ENCODE assay signal across 11 mouse cellular contexts in the genomic region with DNA sequence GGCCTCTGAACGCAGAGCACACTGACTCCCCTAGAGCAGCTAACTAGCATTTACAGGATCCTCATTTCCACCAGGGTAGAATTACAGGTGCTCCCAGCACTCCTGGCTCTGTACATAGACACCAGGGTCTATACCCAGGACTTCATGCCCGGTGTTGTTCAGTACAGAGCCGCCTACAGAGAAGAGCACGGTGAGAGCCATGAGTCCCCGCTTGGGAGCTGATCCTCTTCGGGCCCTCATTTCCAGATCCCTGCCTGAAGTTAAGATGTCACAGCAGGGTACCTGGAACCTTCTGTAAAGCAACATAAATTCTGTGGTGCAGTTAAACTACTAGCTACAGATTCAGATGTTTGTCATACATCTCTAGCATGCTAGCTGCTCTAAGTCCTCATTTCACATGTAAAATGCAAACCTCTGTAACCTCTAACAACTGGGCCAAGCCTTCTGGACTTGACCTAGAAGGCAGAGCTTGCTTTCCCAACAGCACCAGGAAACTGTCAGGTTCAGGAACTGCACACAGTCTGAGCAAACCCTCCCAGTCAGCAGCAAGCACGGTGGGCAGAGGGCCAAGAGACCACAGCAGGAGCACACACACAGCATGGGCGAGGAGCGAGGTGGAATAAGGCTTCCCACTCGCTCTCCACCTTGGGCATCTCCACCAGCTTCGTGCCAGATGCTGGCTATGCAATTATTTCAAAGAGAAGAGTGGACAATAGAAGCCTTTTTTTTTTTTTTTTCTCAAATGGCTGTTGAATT. TPM values are rescaled to one million over a fixed set of nuclear protein-coding genes. Genes with fewer than 3 reads are reported as not detected.
A peak's percentile ranks its signal among the peaks of the same experiment; 100 is the strongest.
DNase-seq lines count a peak whose midpoint lies in the region; ATAC-seq and TF ChIP-seq lines count a peak whose summit lies in the region.
"Had no signal": no experiment of that assay in that cellular context is flagged by ENCODE, and none has a peak within 500 bp of the region (broad histone marks: within the 10 kb centered on the region; RNA-seq: fewer than 3 reads in every experiment).

No protein-coding gene starts in this region.

- no peak for ATAC-seq in kidney, embryonic 15.5 days (replicated peaks; ENCODE audit: low FRiP score)
- ATAC-seq in neural tube, embryonic 15.5 days (ENCODE audit: low FRiP score) = peak; percentile 47

- H3K27me3 ChIP-seq in kidney, embryonic 15.5 days = no peaks in the 10 kb centered on the region
- no peaks in the 10 kb centered on the region for H3K27me3 ChIP-seq in kidney, adult 2 months (replicated peaks; ENCODE audit: control insufficient read depth, insufficient read depth, low read length)
- H3K27me3 ChIP-seq in neural tube, embryonic 15.5 days (replicated peaks) = no peaks in the 10 kb centered on the region
- H3K27me3 ChIP-seq: limb, embryonic 15.5 days had no signal

- H3K4me2 ChIP-seq in kidney, embryonic 15.5 days = no peak overlapping the region
- no peak overlapping the region for H3K4me2 ChIP-seq in neural tube, embryonic 15.5 days
- H3K4me2 ChIP-seq: limb, embryonic 15.5 days had no signal

- 84% methylated on average over 11 of the region's 11 CpGs for WGBS in kidney, embryonic 15.5 days
- 74% methylated on average over 11 of the region's 11 CpGs for WGBS in kidney, adult 2 months
- WGBS in neural tube, embryonic 15.5 days = 53% methylated on average over 11 of the region's 11 CpGs

- no peaks in the 10 kb centered on the region for H3K4me1 ChIP-seq in kidney, embryonic 15.5 days
- H3K4me1 ChIP-seq in kidney, adult 2 months (ENCODE audit: control insufficient read depth, insufficient read depth, low read length) = no peaks in the 10 kb centered on the region
- peaks cover 8% of the 10 kb centered on the region for H3K4me1 ChIP-seq in neural tube, embryonic 15.5 days

- H3K4me3 ChIP-seq in kidney, embryonic 15.5 days (replicated peaks) = no peak overlapping the region
- H3K4me3 ChIP-seq in kidney, adult 2 months (ENCODE audit: insufficient read depth, low read depth, low read length) = no peak overlapping the region
- no peak overlapping the region for H3K4me3 ChIP-seq in neural tube, embryonic 15.5 days (replicated peaks)
- H3K4me3 ChIP-seq: limb, embryonic 15.5 days had no signal

- H3K27ac ChIP-seq in kidney, embryonic 15.5 days = 0 out of 2 replicates have a peak overlapping the region, but pooled peaks have one; percentile 2
- H3K27ac ChIP-seq in kidney, adult 2 months (ENCODE audit: insufficient read depth, low read depth, low read length) = no peak overlapping the region; the same call in 1 of the 2 replicates
- H3K27ac ChIP-seq in neural tube, embryonic 15.5 days (replicated peaks) = peak overlapping the region; percentile 49
- H3K27ac ChIP-seq: limb, embryonic 15.5 days had no signal

- no peak for TF ChIP-seq POLR2A in kidney, adult 2 months (IDR thresholded peaks at IDR 0.05; ENCODE audit: low read depth, low read length)

- no peak for TF ChIP-seq CTCF in kidney, adult 2 months (conservative IDR thresholded peaks at IDR 0.05; ENCODE audit: insufficient read depth, insufficient read length, low read depth, low read length)

- H3K9me3 ChIP-seq in kidney, embryonic 15.5 days (replicated peaks) = no peaks in the 10 kb centered on the region
- no peaks in the 10 kb centered on the region for H3K9me3 ChIP-seq in neural tube, embryonic 15.5 days (replicated peaks)
- H3K9me3 ChIP-seq: limb, embryonic 15.5 days had no signal

- H3K9ac ChIP-seq in kidney, embryonic 15.5 days = no peak overlapping the region
- H3K9ac ChIP-seq in neural tube, embryonic 15.5 days (replicated peaks) = no peak overlapping the region
- H3K9ac ChIP-seq: limb, embryonic 15.5 days had no signal

- H3K36me3 ChIP-seq in kidney, embryonic 15.5 days = peaks cover 79% of the 10 kb centered on the region
- peaks cover 3% of the 10 kb centered on the region; the same call in 1 of the 2 replicates for H3K36me3 ChIP-seq in kidney, adult 2 months (ENCODE audit: control insufficient read depth, insufficient read depth, low read length)
- H3K36me3 ChIP-seq in neural tube, embryonic 15.5 days = peaks cover 43% of the 10 kb centered on the region

- no peak for DNase-seq in kidney, adult 2 months
- peak; percentile 64 to 71 for DNase-seq in right cerebral cortex, postnatal 10 days (ENCODE audit: low spot score in 2 of 2)
- DNase-seq in right cerebral cortex, postnatal 36 days (ENCODE audit: low spot score in 2 of 2) = no peak
- DNase-seq in cerebellum, postnatal 25 days = peak; percentile 73 to 82
- no peak for DNase-seq in adrenal gland, postnatal 25 days
- DNase-seq: gastrocnemius, postnatal 36 days; lung, postnatal 36 days; spleen, adult 18-20 months had no signal

RNA-seq across cellular contexts. Expression of a gene that starts 37.7 kb away (rescaled TPM):
- 66.0 and 70.2 TPM in 2 replicates for polyA plus RNA-seq in kidney, embryonic 15.5 days (2015; fragmentation: Nextera tagmentation; extraction: Ambion mirVana)
- polyA plus RNA-seq in kidney, adult 2 months (2012; rRNA removed) = 29.8 and 30.7 TPM in 2 replicates
- polyA plus RNA-seq in neural tube, embryonic 15.5 days (2015; fragmentation: Nextera tagmentation; extraction: Ambion mirVana) = 58.7 and 75.5 TPM in 2 replicates
- total RNA-seq in adrenal gland, postnatal 25 days (2021) = 48.4 and 56.4 TPM in 2 replicates

Comparison
In these comparisons a context has a peak if more than half of its experiments do, and no peak if none do; other contexts are left out.
1. DNase-seq: peak in right cerebral cortex, postnatal 10 days (2 of 2) and cerebellum, postnatal 25 days (2 of 2); none in kidney, adult 2 months (single experiment), right cerebral cortex, postnatal 36 days (0 of 2) and adrenal gland, postnatal 25 days (single experiment).